Mouse (Mus musculus): ENCODE data around the gene Naaladl2. TPM values are rescaled to one million over a fixed set of nuclear protein-coding genes. Genes with fewer than 3 reads are reported as not detected.
"Not testable (repeated sequence)": the region's sequence is repeated elsewhere in the genome, so short reads cannot be mapped to it uniquely, and the experiment has no call there.

The Naaladl2 gene
- total RNA-seq, 1 experiment from 2014 or later, result 3.5 TPM

DNA sequence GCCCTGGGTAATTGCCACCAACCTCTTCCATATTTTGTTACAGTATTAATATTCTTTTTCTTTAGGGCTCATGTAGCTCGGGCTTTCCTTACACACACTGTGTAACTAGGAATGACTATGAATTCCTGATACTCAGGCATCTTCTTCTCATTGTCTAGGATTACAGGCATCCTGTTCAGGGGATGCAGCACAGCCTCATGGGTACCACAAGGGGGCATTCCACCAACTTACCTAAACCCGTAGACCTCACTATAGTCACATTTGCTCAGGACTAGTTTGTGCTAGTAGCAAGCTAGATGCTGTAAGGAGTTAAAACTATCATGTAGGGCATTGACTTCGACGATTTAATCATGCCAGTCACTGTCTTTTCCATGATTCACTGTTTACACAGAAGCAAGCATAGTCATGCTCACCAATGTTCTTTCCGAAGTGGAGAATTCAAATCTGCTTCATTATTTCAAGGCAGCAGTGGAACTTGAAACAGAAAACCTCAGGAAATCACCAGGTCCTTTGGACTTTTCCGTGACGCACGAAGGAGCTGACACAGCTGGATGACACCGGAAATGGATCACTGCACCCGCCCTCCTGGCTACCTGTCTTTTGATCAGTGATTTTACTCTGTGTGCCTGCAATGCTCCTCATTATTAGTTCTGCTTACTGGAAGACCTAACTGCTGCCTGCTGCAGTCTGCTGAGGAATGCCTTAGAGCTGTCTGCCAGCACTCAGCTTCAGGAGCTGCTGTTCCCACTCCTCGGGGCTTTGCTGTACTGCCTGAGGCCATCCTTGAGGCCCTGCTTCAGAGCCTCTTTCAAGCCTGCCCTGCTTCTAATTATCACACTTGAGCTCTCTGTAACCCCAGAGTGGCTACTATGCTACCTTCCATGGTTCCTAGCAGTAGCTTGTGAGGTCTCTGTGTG lies 822.3 kb downstream of the Naaladl2 start:
- DNase-seq, result no peak

DNA sequence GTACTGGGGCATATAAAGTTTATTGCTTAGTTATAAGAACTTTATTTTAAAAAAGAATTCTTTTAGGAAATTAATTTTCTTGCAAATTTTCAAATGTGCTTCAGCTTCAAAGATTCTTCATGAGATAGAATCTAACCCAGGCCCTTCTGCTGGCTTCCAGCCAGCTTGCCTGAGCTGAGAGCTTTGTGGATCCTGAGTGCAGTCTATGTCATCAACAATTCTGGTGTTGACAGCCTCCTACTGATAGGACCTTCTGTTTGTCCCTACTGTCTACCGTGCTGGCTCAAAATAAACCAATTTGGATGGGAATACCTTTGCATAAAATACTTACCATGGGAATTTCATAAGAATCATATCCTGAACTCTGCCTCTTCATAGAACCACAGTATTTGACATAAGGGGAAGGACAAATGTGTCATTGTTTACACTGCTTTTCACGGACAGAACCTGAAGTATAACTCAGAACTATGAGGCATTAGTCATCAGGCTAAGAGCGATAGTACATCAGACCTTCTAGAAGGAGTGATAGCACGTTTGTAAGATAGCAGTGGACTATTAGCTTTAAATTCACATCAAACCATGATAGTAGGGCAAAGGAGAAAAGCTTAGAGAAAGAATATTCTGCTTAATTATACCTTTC lies 829.3 kb downstream of the Naaladl2 start:
- DNase-seq, result no peak

GRCm38 (mm10) chr3:24225418-24225817 lies 918.6 kb downstream of the Naaladl2 start:
- DNase-seq, result no peak

DNA sequence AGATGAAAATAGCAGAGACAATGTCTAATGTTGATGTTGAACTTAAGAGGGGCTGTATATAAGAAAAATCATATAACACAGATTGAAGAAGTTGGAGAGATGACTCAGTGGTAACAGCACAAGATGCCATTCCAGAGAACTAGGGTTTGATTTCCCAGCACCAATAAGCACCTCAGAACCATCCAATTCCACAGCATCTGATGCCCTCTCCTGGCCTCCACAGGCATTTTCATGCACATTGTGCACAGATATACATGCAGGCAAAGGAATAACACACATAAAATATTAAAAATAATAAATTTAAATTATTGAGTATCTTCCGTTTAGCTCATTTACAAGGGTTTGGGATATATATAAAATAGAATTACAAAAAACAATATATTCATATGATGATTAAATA lies 926.6 kb downstream of the Naaladl2 start:
- no peak for DNase-seq

GRCm38 (mm10) chr3:24166531-24166930 lies 977.5 kb downstream of the Naaladl2 start:
- DNase-seq, result no peak

DNA sequence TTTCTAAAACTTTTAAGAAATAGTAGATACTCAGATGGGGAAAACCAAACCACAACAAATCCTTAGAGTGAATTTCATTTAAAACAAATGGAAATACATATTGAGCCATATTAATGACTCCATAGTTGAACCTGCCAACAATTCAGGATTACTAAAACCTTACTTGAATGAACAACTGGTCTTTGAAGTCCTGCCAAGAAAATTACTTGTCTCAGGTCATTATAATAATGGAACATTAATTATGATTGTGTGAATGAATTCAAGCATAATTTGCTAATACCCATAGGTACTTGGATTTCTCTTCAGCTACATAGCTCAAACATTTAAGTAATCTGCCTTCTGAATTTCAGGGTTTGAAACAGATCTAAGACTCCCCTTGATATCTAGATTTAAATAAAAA lies 980.1 kb downstream of the Naaladl2 start:
- no peak for DNase-seq

- not testable (repeated sequence) for DNase-seq
Measured at GRCm38 (mm10) chr3:24151086-24151815, 992.8 kb downstream of the Naaladl2 start.

DNA sequence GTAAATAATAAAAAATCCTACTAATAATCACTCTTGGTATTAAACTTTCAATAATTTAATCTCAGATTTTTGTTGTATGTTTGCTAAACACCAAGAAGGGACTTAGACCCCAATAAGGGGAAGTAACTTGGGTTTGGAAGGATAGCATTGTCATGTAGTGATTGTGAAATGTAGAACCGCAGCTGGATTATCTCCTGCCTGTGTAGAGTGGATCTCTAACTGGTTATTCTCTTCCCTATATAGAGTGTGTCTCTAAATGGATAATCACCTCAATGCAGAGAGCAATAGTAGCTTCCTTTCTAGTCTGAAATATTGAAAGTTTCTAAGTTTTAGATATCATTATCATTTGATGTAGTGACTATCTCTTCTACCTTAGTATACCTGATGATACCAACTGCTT lies 1001.3 kb downstream of the Naaladl2 start:
- no peak for DNase-seq

DNA sequence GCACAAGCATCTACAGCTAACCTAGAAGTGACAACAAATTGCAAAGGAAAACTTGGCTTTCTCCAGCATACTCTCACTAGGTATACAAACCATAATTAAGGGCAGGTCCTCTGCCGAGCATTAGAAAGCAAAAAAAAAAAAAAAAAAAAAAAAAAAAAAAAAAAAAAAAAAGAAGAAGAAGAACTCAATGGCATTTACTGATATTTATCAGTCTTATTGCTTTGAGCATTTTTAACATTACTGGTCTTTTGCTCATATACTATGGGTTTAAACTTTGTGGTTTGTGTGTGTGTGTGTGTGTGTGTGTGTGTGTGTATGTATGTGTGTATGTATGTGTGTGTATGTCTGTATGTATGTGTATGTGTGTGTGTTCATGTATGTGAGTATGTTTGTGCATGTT lies 1006.1 kb downstream of the Naaladl2 start:
- DNase-seq, result no peak

DNA sequence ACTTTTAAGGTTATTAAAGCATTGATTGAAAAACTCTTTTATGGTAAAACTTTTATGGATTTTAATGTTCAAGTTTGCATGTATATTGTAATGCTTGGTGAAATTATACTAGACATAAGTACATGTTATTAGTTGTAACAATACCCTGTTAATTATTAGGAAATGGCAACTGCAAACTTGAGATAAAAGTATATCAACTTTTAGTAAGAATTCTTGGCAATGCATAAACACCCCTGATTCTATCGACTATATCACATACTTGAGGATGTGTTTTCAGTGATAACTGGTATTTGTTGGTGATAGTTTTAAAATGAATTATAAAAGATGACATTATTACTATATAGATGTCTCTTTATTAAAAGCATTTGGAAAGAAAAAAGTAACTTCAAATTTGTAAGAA lies 1017.9 kb downstream of the Naaladl2 start:
- DNase-seq, result no peak

DNA sequence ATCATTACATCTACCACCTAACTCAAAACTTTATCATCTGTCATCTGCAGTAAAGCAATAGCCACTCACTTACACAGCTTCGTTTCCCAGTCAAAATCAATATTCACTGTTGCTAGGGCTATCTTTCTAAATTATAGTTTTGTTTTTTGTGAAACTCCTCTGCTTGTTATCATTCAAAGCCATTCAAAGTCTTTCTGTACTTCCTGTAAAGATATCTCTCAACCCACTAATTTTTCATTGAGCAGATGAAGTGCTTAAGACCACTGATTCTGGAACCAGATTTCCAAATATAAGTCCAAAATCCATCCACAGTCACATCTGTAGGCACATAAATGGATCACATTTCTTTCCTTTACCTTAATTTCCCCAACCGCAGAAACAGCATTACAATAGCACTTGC lies 1020.0 kb downstream of the Naaladl2 start:
- DNase-seq, result no peak

GRCm38 (mm10) chr3:24118136-24118535 lies 1025.9 kb downstream of the Naaladl2 start:
- no peak for DNase-seq

DNA sequence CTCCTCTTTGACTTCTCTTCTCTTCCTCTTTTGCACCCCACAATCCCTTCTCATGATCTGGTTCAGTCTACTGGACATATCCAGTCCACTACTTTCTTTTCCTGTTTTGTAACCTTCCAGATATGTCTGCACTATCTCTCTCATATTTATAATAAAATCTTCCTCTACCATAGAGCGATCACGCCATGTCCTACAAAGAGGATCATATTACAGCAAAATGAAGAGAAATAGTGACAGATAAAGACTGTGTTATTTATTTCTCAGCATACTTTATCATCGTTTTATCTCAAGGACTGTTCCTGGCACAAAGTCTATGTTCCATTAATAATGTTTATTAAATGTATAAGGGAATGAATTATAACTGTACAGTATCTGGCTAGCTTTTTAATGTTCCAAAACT lies 1029.2 kb downstream of the Naaladl2 start:
- no peak for DNase-seq

DNA sequence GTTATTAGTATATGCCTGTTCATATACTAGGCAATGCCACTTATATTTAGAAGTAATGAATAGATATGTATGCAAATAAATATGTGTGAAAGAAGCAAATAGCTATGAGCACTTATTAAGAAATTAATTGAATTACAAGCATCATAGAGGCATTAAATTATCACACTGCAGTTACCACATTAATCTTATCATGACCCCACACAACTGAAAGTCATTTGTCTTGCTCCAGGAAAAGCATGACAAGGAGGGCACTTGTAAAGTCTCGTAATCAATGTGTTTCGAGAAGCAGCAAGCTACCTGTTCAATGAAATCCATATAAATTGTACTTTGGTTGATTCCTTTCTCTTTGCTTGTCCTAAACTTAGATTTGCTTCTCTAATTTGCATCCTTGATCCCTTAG lies 1030.7 kb downstream of the Naaladl2 start:
- no peak for DNase-seq

GRCm38 (mm10) chr3:24106391-24106790 lies 1037.7 kb downstream of the Naaladl2 start:
- DNase-seq, result no peak

DNA sequence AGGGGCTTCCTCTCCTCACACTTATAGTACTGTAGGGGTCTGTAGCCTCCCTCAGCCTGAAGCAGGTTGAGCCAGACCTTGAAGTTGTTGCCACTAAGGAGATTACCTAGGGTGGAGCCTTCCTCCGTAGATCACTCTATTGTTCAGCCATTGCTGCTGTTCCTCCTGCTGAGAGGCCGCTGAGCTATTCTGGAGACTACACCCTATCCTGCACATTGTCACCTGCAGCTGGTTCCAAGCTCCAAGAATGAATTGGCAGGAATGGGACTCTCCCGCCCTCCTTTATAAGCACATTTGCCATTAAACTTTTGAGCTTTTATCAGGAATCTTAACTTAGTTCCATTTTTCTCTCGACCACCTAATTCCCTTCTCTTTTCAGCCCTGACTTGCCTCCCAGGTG lies 1064.3 kb downstream of the Naaladl2 start:
- no peak for DNase-seq

GRCm38 (mm10) chr3:24071169-24071797 lies 1072.8 kb downstream of the Naaladl2 start:
- DNase-seq, result peak; percentile 57

DNA sequence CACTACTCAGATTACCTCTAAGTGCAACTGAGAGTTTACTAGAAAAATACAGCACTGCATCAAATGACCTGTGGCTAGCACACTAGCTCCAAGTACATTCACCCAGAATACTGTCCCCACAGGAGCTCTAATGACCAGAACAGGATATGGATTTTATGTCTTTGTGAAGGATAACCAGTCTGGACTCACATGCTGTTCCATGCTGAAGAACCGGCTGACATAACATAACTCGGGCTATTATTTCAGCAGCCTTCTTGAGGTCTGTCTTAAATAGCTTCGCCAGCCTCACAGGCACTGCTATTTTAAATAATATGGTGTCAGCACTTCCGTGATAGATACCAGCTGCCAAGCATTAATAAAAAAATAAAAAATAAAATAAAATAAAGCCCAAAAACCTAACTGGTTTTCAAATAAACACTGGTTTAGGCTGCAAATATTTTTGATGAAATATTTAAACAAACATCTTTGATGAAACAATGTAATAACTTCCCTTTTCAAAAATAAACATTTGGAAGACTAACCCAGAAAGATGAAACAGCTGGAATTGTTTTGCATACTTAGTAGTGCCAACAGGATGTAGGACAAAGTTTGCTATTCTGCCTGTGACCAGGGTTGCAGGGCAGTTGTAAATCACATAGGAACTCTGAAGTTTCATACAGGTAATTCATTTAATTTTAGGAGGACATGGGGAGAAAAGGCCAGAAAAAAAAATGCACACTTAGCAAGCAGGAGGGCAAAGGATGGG lies 1073.5 kb downstream of the Naaladl2 start:
- no peak for DNase-seq

DNA sequence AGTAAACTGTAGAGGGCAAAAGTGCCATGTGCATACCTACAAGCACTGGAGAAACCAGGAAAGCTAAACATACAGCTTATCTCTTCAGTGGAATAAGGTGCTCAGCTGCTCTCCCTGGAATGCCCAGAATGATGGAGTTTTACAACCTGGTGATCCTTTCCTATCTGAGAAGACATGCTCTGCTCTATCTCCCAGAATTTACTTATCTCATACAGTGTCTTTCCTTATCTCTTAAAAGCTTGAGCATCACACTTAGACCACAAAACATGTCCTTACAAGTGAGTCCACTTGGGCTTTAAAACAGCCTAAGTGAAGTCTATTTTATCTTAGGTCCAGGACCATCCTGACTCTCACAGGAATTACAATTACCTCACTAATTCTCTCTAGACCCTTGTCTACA lies 1095.8 kb downstream of the Naaladl2 start:
- DNase-seq, result no peak

DNA sequence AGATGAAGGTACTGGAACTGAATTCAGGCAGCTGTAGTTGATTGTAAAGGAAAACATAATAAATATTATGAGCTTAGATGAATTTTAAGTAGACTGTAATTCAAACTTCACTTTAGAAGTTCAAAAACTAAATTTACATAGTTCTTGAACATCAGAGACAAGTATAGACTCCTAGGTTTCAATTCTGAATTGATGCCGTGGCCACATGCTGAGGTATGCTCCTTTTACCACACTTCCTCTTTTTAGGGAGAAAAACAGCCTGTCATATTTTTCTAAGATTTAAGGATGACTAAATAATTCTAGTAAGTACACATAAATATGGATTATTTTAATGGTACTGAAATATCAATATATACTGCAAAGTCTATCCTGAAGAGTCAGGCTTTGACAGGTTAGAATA lies 1142.3 kb downstream of the Naaladl2 start:
- DNase-seq, result no peak

DNA sequence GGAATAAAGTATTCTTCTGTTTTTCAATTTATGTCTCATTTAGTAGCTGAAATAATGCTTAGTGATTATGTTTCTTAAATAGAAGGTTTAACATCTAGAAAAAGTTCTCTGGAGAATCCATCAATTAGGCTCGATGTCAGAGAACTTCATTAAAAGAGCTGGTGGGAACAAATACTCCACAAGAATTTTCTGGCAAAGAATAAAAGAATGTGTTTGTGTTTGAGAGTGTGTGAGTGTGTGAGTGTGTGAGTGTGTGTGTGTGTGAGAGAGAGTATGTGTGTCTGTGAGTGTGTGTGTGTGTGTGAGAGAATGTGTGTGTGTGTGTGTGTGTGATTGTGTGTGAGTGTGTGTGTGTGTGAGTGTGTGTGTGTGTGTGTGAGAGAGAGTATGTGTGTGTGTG lies 1170.3 kb downstream of the Naaladl2 start:
- no peak for DNase-seq
